Mouse (Mus musculus) G1E (cell line): ENCODE data around the gene N4bp1. TPM values are rescaled to one million over a fixed set of nuclear protein-coding genes. Genes with fewer than 3 reads are reported as not detected.
A peak's percentile ranks its signal among the peaks of the same experiment; 100 is the strongest.

Experiments used
- ATAC-seq: 2 replicates; pipeline ENCODE4 v1.8.0; 2016; ENCODE audit warnings: mild to moderate bottlenecking; ENCODE audit not compliant: insufficient number of reproducible peaks, poor library complexity, low FRiP score, severe bottlenecking; ENCODE audit errors: extremely low read depth
- DNase-seq: peaks from one replicate; pipeline ENCODE4 v3.0.0; 2012; ENCODE audit warnings: low spot score
- H3K27me3 ChIP-seq: 2 replicates; pipeline ENCODE4 v1.6.1; 2012; ENCODE audit warnings: mild to moderate bottlenecking, low read length, inconsistent platforms; ENCODE audit not compliant: insufficient read depth
- H3K36me3 ChIP-seq: replicated peaks from 2 replicates; pipeline ENCODE3; 2012; ENCODE audit warnings: mild to moderate bottlenecking, inconsistent platforms
- H3K4me1 ChIP-seq: 2 replicates; pipeline ENCODE4 v1.6.1; 2012; ENCODE audit warnings: low read depth, low read length, inconsistent platforms, mixed read lengths; ENCODE audit not compliant: insufficient read depth
- H3K4me3 ChIP-seq: 2 replicates; pipeline ENCODE4 v1.5.1; 2012; ENCODE audit warnings: low read depth, mild to moderate bottlenecking, inconsistent platforms, low read length, moderate library complexity, mixed read lengths
- H3K9me3 ChIP-seq: replicated peaks from 2 replicates; pipeline ENCODE4 v1.6.1; 2012; ENCODE audit warnings: inconsistent platforms
- CTCF ChIP-seq: IDR thresholded peaks from 2 replicates; pipeline ENCODE4 v1.5.1; 2012; ENCODE audit warnings: low read depth, low read length, inconsistent platforms, mixed read lengths
- GATA1 ChIP-seq: IDR thresholded peaks from 2 replicates; pipeline ENCODE4 v1.6.1; 2012; ENCODE audit warnings: borderline replicate concordance, low read length, inconsistent platforms, mixed read lengths
- GATA2 ChIP-seq: IDR thresholded peaks from 2 replicates; pipeline ENCODE4 v1.6.1; 2012; ENCODE audit warnings: low read depth, low read length, inconsistent platforms, borderline replicate concordance
- POLR2AphosphoS5 ChIP-seq: IDR thresholded peaks from 2 replicates; pipeline ENCODE4 v1.6.1; 2012; ENCODE audit warnings: low read depth, low read length, inconsistent platforms; ENCODE audit not compliant: insufficient replicate concordance
- TAL1 ChIP-seq: conservative IDR thresholded peaks from 2 replicates; pipeline ENCODE4 v1.6.1; 2012; ENCODE audit warnings: low read depth, low read length, inconsistent platforms, mixed read lengths
- polyA plus RNA-seq: library from polyadenylated mRNA; stranded (reverse); fragments of >175 nt; gene quantifications from 2 replicates; pipeline ENCODE4 v1.2.3, GENCODE M21; 2012
- total RNA-seq, 2 experiments: library from RNA; stranded (forward) in 1 of 2; stranded (reverse) in 1 of 2; fragments of 200-1000 nt in 1 of 2; fragments of >200 nt in 1 of 2; fragmentation: Nextera tagmentation in 1 of 2; gene quantifications; 2 replicates each; pipeline ENCODE4 v1.2.3; 2014 to 2017

N4bp1 gene
- total and polyA plus RNA-seq, 3 experiments = 11.4 to 30.1 (median 17.2) TPM

GRCm38 (mm10) chr8:86891533-86891932, 6.5 kb upstream of the N4bp1 start:
- DNase-seq = no peak

GRCm38 (mm10) chr8:86888058-86888939, 3.2 kb upstream of the N4bp1 start:
- H3K36me3 ChIP-seq = no peaks in the 10 kb centered on the region
- peaks cover 15% of the 10 kb centered on the region for H3K27me3 ChIP-seq
- ATAC-seq = no peak
- no peak for DNase-seq
- TF ChIP-seq GATA1 (no peak), POLR2AphosphoS5 (no peak), GATA2 (no peak), TAL1 (no peak), CTCF (no peak)
- H3K4me1 ChIP-seq = peaks cover 26% of the 10 kb centered on the region
- no peaks in the 10 kb centered on the region for H3K9me3 ChIP-seq
- no peak overlapping the region for H3K4me3 ChIP-seq

More at GRCm38 (mm10) chr8:86891533-86891932, 6.5 kb upstream of the N4bp1 start:
- Histone ChIP-seq H3K4me1 (peaks cover 12% of the 10 kb centered on the region), H3K9me3 (peaks cover 5% of the 10 kb centered on the region), H3K36me3 (no peaks in the 10 kb centered on the region), H3K27me3 (peaks cover 18% of the 10 kb centered on the region), H3K4me3 (no peak overlapping the region)
- ATAC-seq = no peak
- TF ChIP-seq GATA1 (no peak), CTCF (no peak), GATA2 (no peak), POLR2AphosphoS5 (no peak)

- Histone ChIP-seq H3K4me3 (peak overlapping the region; percentile 97), H3K27me3 (no peaks in the 10 kb centered on the region), H3K4me1 (peaks cover 54% of the 10 kb centered on the region), H3K9me3 (no peaks in the 10 kb centered on the region), H3K36me3 (peaks cover 36% of the 10 kb centered on the region)
- DNase-seq (no peak), ATAC-seq (no peak)
- TF ChIP-seq GATA1 (no peak), CTCF (no peak), GATA2 (no peak), TAL1 (no peak), POLR2AphosphoS5 (no peak)
Measured at GRCm38 (mm10) chr8:86884067-86884466, 991 bp downstream of the N4bp1 start.

- H3K4me1 ChIP-seq = peaks cover 43% of the 10 kb centered on the region
- DNase-seq = no peak
- no peaks in the 10 kb centered on the region for H3K9me3 ChIP-seq
Measured at GRCm38 (mm10) chr8:86882568-86883478, 2.2 kb downstream of the N4bp1 start.

GRCm38 (mm10) chr8:86881951-86882350, 3.1 kb downstream of the N4bp1 start:
- TF ChIP-seq GATA2 = no peak
- no peak for TF ChIP-seq TAL1
- TF ChIP-seq GATA1 = no peak
- TF ChIP-seq POLR2AphosphoS5 = no peak
- TF ChIP-seq CTCF = no peak
- Histone ChIP-seq H3K36me3 (peaks cover 47% of the 10 kb centered on the region), H3K9me3 (no peaks in the 10 kb centered on the region), H3K4me1 (peaks cover 45% of the 10 kb centered on the region), H3K4me3 (no peak overlapping the region; the same call in 1 of the 2 replicates), H3K27me3 (no peaks in the 10 kb centered on the region)
- DNase-seq (no peak), ATAC-seq (no peak)

More at GRCm38 (mm10) chr8:86882568-86883478, 2.2 kb downstream of the N4bp1 start:
- peaks cover 40% of the 10 kb centered on the region for H3K36me3 ChIP-seq
- peak; percentile 16; the same call in 1 of the 2 replicates for ATAC-seq
- H3K4me3 ChIP-seq = peak overlapping the region; percentile 61; the same call in 1 of the 2 replicates
- TF ChIP-seq POLR2AphosphoS5 = no peak
- TF ChIP-seq GATA1 = no peak
- H3K27me3 ChIP-seq = no peaks in the 10 kb centered on the region

- no peak overlapping the region for H3K4me3 ChIP-seq
Measured at GRCm38 (mm10) chr8:86881068-86881609, 3.9 kb downstream of the N4bp1 start.

More at GRCm38 (mm10) chr8:86881068-86881609, 3.9 kb downstream of the N4bp1 start:
- no peaks in the 10 kb centered on the region for H3K9me3 ChIP-seq
- peaks cover 50% of the 10 kb centered on the region for H3K4me1 ChIP-seq
- TF ChIP-seq CTCF = no peak
- no peak for TF ChIP-seq GATA2
- no peak for TF ChIP-seq GATA1
- no peak for TF ChIP-seq POLR2AphosphoS5
- TF ChIP-seq TAL1 = no peak
- no peak for ATAC-seq
- peaks cover 52% of the 10 kb centered on the region for H3K36me3 ChIP-seq
- no peak for DNase-seq
- no peaks in the 10 kb centered on the region for H3K27me3 ChIP-seq
